In the genomic region with DNA sequence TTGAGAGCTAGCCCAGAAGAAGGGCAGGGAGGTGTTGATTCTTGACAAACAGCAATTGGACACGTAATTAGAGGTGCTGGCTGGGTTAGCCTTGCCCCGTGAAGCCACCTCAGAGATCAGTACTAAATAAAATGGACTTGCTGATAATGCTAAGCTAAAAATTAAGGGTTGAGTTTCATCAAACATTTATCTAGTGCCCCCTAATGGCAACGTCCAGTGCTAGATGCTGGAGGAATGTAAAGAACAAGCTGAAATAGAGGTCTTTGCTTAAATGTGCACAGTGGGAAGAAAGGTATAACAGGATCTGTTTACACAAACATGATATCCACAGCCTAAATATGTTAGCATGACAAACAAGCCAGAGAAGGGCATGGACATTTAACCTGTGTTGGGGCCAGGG, we compare ENCODE assay signal across 14 mouse cellular contexts.
A peak's percentile ranks its signal among the peaks of the same experiment; 100 is the strongest.
DNase-seq lines count a peak whose midpoint lies in the region; TF ChIP-seq lines count a peak whose summit lies in the region.
"Had no signal": no experiment of that assay in that cellular context is flagged by ENCODE, and none has a peak within 500 bp of the region (broad histone marks: within the 10 kb centered on the region; RNA-seq: fewer than 3 reads in every experiment).

No protein-coding gene starts in this region.

- no peak for TF ChIP-seq POLR2A in cerebellum, adult 2 months (IDR thresholded peaks at IDR 0.05; ENCODE audit: borderline replicate concordance, insufficient read depth, low read length)

- WGBS in cerebellum, adult 2 months: 22% methylated on average over 3 of the region's 3 CpGs

- no peaks in the 10 kb centered on the region; the same call in 1 of the 2 replicates for H3K4me1 ChIP-seq in cerebellum, adult 2 months (ENCODE audit: control insufficient read depth, insufficient read depth, low read length)
- H3K4me1 ChIP-seq: limb, embryonic 10.5 days had no signal

- TF ChIP-seq CTCF in cerebellum, adult 2 months (IDR thresholded peaks at IDR 0.05; ENCODE audit: borderline replicate concordance, insufficient read depth, low read depth, low read length): no peak

- no peak overlapping the region for H3K4me3 ChIP-seq in cerebellum, adult 2 months (replicated peaks; ENCODE audit: insufficient read depth, low read depth, low read length)
- H3K4me3 ChIP-seq: limb, embryonic 10.5 days; midbrain, embryonic 12.5 days had no signal

- peak; percentile 26 to 29 for DNase-seq in cerebellum, postnatal 14 days
- DNase-seq in cerebellum, adult 2 months: no peak
- peak; percentile 8 for DNase-seq in kidney, postnatal 10 days
- DNase-seq in kidney, adult 18-20 months: no peak
- DNase-seq in 416B (ENCODE audit: low read depth): peak; percentile 16
- peak; percentile 54 for DNase-seq in embryo, embryonic 10.5 days (ENCODE audit: low spot score)
- DNase-seq in natural killer cell, adult 2 months (ENCODE audit: low spot score in 2 of 2): no peak
- DNase-seq in urinary bladder, postnatal 14 days (ENCODE audit: low spot score): no peak
- DNase-seq: cerebellum, postnatal 25 days; heart, postnatal 36 days; liver, postnatal 0 days; spleen, adult 18-20 months had no signal

- H3K27me3 ChIP-seq in cerebellum, adult 2 months (ENCODE audit: control insufficient read depth, insufficient read depth, low read length): no peaks in the 10 kb centered on the region

- H3K27ac ChIP-seq in cerebellum, adult 2 months (ENCODE audit: insufficient read depth, low read length): no peak overlapping the region
- H3K27ac ChIP-seq: limb, embryonic 10.5 days; midbrain, embryonic 12.5 days had no signal

Comparison
In these comparisons a context has a peak if more than half of its experiments do, and no peak if none do; other contexts are left out.
1. DNase-seq: peak in cerebellum, postnatal 14 days (2 of 2), kidney, postnatal 10 days (single experiment), 416B (single experiment) and embryo, embryonic 10.5 days (single experiment); none in cerebellum, adult 2 months (0 of 2), kidney, adult 18-20 months (single experiment), natural killer cell, adult 2 months (0 of 2) and urinary bladder, postnatal 14 days (single experiment).